Mouse (Mus musculus) frontal cortex, adult (tissue): ENCODE results near the gene Arhgap23.
A peak's percentile ranks its signal among the peaks of the same experiment; 100 is the strongest.

ENCODE experiments used
- ATAC-seq: cut with Nextera tagmentation; 2 replicates; pipeline ENCODE4 v1.9.2; 2017; ENCODE audit warnings: mild to moderate bottlenecking, moderate library complexity, mixed read lengths; ENCODE audit not compliant: low TSS enrichment

Arhgap23 gene

GRCm38 (mm10) chr11:97463166-97463565 is 47.8 kb downstream of the Arhgap23 start:
- no peak for ATAC-seq

- no peak for ATAC-seq
Observed at GRCm38 (mm10) chr11:97463991-97464390, 48.7 kb downstream of the Arhgap23 start.

GRCm38 (mm10) chr11:97465957-97466356 is 50.6 kb downstream of the Arhgap23 start:
- ATAC-seq = no peak

- peak; percentile 32; the same call in 1 of the 2 replicates for ATAC-seq
Observed at GRCm38 (mm10) chr11:97466444-97467160, 51.3 kb downstream of the Arhgap23 start.

GRCm38 (mm10) chr11:97468639-97469287 is 53.4 kb downstream of the Arhgap23 start:
- ATAC-seq = peak; percentile 62; the same call in 1 of the 2 replicates

GRCm38 (mm10) chr11:97469828-97470227 is 54.5 kb downstream of the Arhgap23 start:
- ATAC-seq = no peak

- no peak for ATAC-seq
Observed at GRCm38 (mm10) chr11:97471276-97471675, 55.9 kb downstream of the Arhgap23 start.

GRCm38 (mm10) chr11:97476334-97477095 is 61.2 kb downstream of the Arhgap23 start:
- peak; percentile 39; the same call in 1 of the 2 replicates for ATAC-seq

GRCm38 (mm10) chr11:97477431-97477830 is 62.1 kb downstream of the Arhgap23 start:
- no peak for ATAC-seq

GRCm38 (mm10) chr11:97478345-97478744 is 63.0 kb downstream of the Arhgap23 start:
- ATAC-seq = no peak

GRCm38 (mm10) chr11:97479085-97479484 is 63.8 kb downstream of the Arhgap23 start:
- no peak for ATAC-seq

- ATAC-seq = no peak
Observed at GRCm38 (mm10) chr11:97479824-97480223, 64.5 kb downstream of the Arhgap23 start.

- ATAC-seq = no peak
Observed at GRCm38 (mm10) chr11:97485661-97486060, 70.3 kb downstream of the Arhgap23 start.

GRCm38 (mm10) chr11:97487656-97488055 is 72.3 kb downstream of the Arhgap23 start:
- ATAC-seq = no peak

- ATAC-seq = peak; percentile 55
Observed at GRCm38 (mm10) chr11:97489589-97490324, 74.4 kb downstream of the Arhgap23 start.

- ATAC-seq = no peak
Observed at GRCm38 (mm10) chr11:97491640-97492039, 76.3 kb downstream of the Arhgap23 start.

GRCm38 (mm10) chr11:97492836-97493235 is 77.5 kb downstream of the Arhgap23 start:
- ATAC-seq = no peak

GRCm38 (mm10) chr11:97497543-97497942 is 82.2 kb downstream of the Arhgap23 start:
- ATAC-seq = no peak

- ATAC-seq = peak; percentile 36; the same call in 1 of the 2 replicates
Observed at GRCm38 (mm10) chr11:97499865-97500719, 84.8 kb downstream of the Arhgap23 start, which contains the start of gene 4933428G20Rik. TSS of gene 4933428G20Rik (minus strand) at chr11:97500340.

- no peak for ATAC-seq
Observed at GRCm38 (mm10) chr11:97500720-97501448, 85.6 kb downstream of the Arhgap23 start.
